Mouse (Mus musculus) right cerebral cortex, adult 18-20 months (tissue): ENCODE results near the gene Nsmce3.

Experiments
- DNase-seq: peaks from one replicate; pipeline ENCODE4 v3.0.0; 2022; ENCODE audit warnings: mixed read lengths

The Nsmce3 gene

GRCm38 (mm10) chr7:64856526-64857082 is 16.2 kb downstream of the Nsmce3 start:
- no peak for DNase-seq

- no peak for DNase-seq
Measured at GRCm38 (mm10) chr7:64855976-64856375, 16.8 kb downstream of the Nsmce3 start.

GRCm38 (mm10) chr7:64855389-64855927 is 17.3 kb downstream of the Nsmce3 start:
- DNase-seq = no peak

GRCm38 (mm10) chr7:64850791-64851190 is 22.0 kb downstream of the Nsmce3 start:
- no peak for DNase-seq

- no peak for DNase-seq
Measured at GRCm38 (mm10) chr7:64847366-64847899, 25.4 kb downstream of the Nsmce3 start.

GRCm38 (mm10) chr7:64846061-64846460 is 26.7 kb downstream of the Nsmce3 start:
- no peak for DNase-seq

- no peak for DNase-seq
Measured at GRCm38 (mm10) chr7:64840946-64841659, 31.7 kb downstream of the Nsmce3 start.

- no peak for DNase-seq
Measured at GRCm38 (mm10) chr7:64840576-64840895, 32.3 kb downstream of the Nsmce3 start.

GRCm38 (mm10) chr7:64839801-64840575 is 32.8 kb downstream of the Nsmce3 start:
- peak; percentile 59 for DNase-seq

GRCm38 (mm10) chr7:64839281-64839680 is 33.5 kb downstream of the Nsmce3 start:
- no peak for DNase-seq

GRCm38 (mm10) chr7:64830214-64830995 is 42.4 kb downstream of the Nsmce3 start:
- DNase-seq = no peak

GRCm38 (mm10) chr7:64821081-64821480 is 51.7 kb downstream of the Nsmce3 start:
- DNase-seq = no peak

GRCm38 (mm10) chr7:64819683-64820082 is 53.1 kb downstream of the Nsmce3 start:
- no peak for DNase-seq
